Mouse (Mus musculus): ENCODE data around the gene Arhgap33. TPM values are rescaled to one million over a fixed set of nuclear protein-coding genes. Genes with fewer than 3 reads are reported as not detected.

Gene Arhgap33
- polyA plus RNA-seq (2012; rRNA removed): 9.3 and 13.5 TPM in 2 replicates

DNA sequence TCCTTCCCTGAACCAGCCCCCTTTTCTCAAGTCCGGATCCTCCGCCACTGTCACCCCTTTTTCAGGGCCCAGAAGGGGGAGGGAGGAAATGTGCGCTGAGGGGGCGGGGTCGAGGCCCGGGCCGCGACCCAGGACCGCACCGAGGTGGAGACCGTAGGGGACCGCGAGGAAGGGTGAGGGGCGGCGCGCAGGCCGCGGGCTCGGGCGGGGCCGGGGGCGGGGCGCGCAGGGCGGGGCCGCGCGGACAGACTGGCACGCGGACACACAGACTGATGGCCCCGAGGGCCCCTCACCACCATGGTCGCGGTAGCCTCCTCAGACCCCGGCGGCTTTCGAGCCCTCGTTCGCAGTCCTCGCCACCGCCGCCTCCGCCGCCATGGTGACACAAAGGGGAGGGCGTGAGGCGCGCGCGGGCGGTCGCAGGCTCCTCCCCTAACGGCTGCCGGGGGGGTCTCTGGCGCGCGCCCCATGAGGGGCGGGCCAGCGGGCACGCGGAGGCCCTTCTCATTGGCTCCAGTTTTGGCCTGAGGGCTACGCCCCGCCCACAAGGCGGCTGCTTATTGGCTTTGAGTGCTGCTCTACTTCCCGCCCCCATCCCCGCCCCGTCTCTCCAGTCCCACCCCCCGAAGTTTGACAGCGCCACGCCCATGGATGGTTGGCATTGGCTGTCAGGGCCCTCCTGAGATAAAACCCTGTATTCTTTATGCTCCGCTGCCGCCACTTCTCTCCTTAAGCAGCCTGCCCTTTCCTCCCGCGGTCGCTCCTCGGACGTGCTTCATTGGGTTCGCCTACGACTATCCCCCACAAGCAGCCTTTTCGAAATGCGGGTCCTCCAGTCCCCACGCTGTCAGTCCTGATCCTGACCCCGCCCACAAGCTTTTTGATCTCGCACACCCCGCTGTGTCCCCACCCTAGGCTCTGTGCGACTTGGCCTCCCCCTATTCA, at the start of gene Arhgap33:
TSS of gene Arhgap33 (minus strand) at position 428 of the 945 bp plus-strand sequence.
- no peak for DNase-seq (ENCODE audit: low read depth)

DNA sequence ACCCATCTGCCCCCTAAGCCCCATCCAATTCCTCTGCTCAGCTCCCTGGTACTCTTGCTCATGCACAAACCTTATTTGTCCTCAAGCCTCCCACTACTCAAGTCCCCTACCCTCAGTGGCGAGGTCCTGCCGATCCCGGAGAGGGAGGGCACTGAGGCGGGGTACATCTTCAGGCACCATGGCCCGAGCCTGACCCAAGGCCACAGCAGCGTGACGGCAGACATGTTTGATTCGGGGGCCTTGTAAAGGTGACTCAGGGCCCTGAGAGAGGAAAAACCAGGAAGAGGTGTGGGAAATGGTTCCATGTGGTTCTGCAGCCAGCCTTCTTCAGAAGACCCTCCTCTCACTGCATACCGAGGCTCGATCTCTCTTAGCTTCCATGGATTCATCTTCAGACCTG, 49.5 kb upstream of the Arhgap33 start:
- DNase-seq (ENCODE audit: low read depth): no peak

DNA sequence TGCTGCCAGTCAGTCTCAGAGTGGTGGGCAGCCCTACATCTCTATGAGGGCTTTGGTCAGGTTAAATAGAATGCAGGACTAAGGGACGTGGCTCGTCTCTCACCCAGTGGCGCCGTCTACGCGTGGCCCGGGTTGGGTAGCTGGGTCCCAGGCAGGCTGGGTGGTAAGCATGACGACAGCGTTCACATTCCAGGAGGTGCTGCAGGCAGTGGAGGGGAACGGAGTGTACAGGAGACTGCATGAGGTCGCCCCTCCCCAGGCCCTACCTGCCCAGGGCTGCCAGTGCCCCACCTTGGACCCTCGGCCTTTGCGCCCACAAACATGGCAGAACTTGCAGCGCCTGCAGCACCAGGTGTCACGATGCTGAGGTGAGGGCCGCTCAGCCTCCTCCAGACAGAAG, 46.7 kb upstream of the Arhgap33 start:
- no peak for DNase-seq (ENCODE audit: low read depth)

DNA sequence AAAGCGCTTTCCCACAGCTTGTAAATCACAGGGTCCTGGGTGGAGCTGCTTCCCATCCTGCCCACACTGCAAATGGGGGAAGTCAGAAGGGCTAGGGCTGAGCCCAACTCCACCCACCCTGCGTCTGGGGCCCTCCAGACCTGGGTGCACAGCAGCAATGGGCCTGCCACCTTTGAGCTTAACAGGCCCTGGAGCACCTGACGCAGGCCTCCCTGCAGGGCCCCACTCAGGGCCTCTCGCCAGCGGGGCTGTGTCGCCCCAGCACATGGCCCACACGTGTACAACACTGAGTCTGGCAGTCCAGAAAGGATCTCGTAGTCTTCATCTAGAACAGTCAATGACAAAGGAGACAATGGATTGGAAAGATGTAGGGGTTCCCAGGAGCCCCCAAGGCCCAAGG, 45.1 kb upstream of the Arhgap33 start:
- no peak for DNase-seq (ENCODE audit: low read depth)

- DNase-seq (ENCODE audit: low read depth): no peak
Measured at GRCm38 (mm10) chr7:30572969-30573368, 38.1 kb upstream of the Arhgap33 start.

- DNase-seq (ENCODE audit: low read depth): no peak
Measured at GRCm38 (mm10) chr7:30572389-30572788, 37.5 kb upstream of the Arhgap33 start.

- no peak for DNase-seq (ENCODE audit: low read depth)
Measured at GRCm38 (mm10) chr7:30567555-30567954, 32.7 kb upstream of the Arhgap33 start.

DNA sequence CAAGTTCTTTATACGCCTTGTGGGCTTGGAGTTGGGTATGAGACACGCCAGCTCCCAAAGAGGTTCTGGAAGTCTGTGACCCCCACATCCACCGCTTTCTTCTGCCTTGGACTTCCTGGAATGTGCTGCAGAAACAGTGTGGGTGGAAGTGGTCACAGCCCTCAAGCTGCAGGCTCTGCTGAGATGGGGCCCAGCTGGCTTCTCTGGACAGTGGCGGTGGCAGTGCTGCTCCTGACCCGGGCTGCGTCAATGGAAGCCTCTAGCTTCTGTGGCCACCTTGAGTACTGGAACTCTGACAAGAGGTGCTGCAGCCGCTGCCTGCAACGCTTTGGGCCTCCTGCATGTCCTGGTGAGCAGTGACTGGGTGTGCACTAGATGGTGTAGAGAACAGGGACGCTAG, 31.2 kb upstream of the Arhgap33 start:
- no peak for DNase-seq (ENCODE audit: low read depth)

DNA sequence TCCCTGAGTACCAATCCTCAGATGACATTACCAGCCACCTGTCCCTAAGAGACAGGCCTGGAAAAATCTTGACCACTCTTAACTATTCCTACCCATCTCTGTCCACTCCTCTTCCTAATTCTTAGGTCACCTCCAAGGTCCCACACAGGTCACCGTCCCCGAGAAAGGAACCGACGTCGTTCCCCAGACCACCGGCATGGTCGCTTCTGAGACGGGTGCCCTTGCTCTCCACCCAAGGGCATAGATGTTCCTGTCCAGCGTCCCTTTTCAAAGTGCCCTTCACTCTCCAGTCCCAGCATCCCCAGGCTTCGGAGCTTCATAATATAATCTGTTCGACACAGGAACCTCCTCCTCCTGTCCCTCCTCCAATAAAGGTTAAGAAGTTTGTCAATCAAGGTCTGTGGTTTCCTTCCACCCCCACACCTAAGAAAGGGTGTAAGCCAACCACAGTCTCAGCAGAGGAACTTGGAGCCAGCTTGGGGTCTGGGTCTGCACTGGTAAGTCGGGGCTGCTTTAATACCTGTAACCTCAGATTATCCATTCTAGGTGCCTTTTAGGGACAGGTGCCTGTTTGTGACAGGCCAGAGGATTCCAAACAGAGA, 30.2 kb upstream of the Arhgap33 start, which contains the start of gene Igflr1:
TSS of gene Igflr1 (plus strand) at position 458 of the 602 bp plus-strand sequence.
- DNase-seq (ENCODE audit: low read depth): no peak

- no peak for DNase-seq (ENCODE audit: low read depth)
Measured at GRCm38 (mm10) chr7:30563906-30564280, 29.0 kb upstream of the Arhgap33 start.

DNA sequence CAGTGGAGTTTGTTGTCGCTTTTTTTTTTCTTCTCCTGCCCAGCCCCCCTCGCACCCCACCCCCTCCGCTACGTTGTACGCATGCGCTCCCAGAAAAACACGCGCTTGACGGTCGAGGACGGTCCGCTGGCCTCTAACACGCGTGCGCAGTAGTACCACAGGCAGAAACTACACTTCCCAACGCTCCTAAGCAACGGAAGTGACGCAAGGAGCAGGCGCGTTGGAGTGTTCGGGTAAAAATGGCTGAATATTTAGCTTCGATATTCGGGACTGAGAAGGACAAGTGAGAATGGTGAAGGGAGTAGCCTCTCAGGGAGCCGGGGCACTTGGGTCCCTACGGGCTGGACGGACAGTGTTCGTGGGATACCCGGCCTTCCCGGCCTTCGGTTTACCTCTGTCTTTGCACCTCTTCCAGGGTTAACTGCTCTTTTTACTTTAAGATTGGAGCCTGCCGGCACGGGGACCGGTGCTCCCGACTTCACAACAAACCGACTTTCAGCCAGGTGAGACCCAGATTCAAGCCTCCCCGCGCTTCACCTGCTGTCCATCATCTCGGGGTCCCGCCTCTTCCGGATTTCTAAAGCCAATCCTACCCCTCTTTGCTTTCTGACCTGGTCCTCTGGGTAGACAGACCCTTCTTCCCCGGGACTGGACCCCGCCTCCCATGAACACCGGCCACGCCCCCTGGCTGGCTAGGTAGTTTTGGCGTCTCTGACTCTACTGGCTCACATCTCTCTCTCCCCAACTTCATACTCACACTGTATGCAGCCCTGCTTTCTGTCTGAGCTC, 28.5 kb upstream of the Arhgap33 start, which contains the start of the genes U2af1l4, Gm49396 and Psenen:
TSS of gene U2af1l4 (plus strand) at position 185 of the 789 bp plus-strand sequence.
TSS of gene Gm49396 (plus strand) at position 228 of the 789 bp plus-strand sequence.
TSS of gene Psenen (minus strand) at position 511 of the 789 bp plus-strand sequence.
- DNase-seq (ENCODE audit: low read depth): peak; percentile 80

- DNase-seq (ENCODE audit: low read depth): no peak
Measured at GRCm38 (mm10) chr7:30562526-30563116, 27.8 kb upstream of the Arhgap33 start.

- no peak for DNase-seq (ENCODE audit: low read depth)
Measured at GRCm38 (mm10) chr7:30560296-30560695, 25.4 kb upstream of the Arhgap33 start.

GRCm38 (mm10) chr7:30559443-30559954, 24.6 kb upstream of the Arhgap33 start, which contains the start of gene Lin37:
Gene Lin37 (minus strand): TSS chr7:30559838.
- DNase-seq (ENCODE audit: low read depth): peak; percentile 91

DNA sequence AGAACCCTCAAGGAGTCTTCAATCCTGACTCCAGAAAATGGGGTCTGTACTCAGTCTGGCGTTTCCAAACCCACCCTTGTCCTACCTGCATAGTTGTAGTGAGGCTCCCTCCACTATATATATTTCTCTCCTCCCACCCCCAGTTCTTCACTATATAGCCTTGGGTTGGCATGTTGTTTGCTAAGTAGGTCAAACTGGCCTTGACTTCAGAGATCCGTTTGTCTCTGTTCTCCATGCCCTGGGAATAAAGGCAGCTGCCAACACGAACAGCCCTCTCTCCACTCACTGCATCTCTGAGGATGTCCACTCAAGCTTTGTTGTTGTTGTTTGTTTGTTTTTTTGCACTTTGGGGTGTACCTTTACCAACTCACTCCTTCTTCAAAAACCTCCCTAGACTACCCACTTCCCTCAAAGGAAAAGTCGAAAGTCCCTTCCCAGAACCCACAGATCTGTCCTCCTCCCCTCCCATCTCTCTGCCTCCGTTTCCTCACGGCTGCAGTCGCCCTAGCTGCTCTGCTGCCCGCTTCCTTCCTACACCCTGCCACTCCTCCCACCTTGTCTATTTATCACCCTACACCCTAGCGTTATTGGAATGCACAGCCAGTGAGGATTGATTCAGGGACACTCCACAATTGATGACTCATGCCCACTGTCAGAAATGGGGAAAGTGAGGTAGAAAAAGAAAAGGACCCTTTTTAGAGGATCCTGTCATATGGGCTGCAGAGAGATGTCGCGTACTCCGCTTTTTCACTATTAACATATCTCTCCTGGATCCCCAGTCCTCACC, 24.0 kb upstream of the Arhgap33 start:
- DNase-seq (ENCODE audit: low read depth): no peak

DNA sequence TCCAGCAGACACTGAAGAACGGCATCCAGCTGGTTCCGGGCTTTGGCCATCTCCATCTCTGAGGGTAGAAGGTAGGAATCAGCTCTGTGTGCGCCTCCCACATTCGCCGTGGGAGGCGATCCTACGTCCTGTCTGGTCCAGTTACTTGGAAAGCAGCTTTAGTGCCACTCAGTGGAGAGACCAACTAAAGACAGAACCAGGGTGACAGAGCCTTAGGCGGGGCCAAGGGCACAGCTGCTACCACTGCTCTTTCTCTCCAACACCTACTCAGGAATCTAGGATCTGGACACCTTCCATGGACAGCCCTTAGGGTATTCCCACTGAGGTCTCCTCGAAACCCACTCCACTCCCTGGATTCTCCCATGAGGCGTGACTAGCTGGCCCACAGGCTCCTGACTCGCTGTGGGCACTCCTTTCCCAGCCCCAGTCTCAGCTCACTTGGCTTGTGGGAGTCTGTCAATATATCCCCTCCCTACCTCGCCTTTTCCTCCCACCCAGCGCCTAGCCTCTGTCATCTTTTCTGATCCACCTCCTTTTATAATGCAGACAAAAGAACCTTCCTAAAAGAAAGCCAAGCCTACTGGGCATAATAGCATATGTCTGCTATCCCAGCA, 23.1 kb upstream of the Arhgap33 start:
- no peak for DNase-seq (ENCODE audit: low read depth)

DNA sequence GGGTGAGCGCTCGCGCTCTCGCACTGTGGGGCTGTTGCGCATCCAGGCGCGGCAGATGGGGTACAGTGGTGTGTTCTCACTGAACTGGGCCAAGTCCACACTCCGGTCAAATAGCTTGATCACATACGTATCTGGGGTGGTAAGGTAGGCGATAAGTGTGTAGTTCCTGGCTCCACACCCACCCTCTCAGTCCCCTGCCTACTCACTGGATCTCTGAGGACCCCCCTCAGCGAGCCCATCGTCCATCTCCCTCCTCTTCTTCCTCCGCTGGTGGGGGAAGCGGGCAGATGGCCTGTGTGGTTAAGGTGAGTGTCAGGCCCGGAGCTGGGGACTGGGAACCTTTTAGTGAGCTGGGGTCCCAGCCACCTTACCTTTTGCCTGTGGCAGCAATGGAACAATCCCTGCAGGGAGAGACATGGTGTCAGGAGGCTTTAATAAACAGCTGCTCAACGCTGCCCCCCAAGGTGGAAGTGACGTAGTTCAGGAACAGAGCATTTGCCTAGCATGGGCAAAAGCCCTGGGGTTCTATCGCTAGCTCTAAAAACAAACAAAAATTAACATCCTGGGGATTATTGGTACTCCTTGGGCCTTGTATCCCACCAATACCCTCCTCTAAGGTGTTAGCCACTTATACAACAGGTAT, 22.2 kb upstream of the Arhgap33 start:
- no peak for DNase-seq (ENCODE audit: low read depth)

DNA sequence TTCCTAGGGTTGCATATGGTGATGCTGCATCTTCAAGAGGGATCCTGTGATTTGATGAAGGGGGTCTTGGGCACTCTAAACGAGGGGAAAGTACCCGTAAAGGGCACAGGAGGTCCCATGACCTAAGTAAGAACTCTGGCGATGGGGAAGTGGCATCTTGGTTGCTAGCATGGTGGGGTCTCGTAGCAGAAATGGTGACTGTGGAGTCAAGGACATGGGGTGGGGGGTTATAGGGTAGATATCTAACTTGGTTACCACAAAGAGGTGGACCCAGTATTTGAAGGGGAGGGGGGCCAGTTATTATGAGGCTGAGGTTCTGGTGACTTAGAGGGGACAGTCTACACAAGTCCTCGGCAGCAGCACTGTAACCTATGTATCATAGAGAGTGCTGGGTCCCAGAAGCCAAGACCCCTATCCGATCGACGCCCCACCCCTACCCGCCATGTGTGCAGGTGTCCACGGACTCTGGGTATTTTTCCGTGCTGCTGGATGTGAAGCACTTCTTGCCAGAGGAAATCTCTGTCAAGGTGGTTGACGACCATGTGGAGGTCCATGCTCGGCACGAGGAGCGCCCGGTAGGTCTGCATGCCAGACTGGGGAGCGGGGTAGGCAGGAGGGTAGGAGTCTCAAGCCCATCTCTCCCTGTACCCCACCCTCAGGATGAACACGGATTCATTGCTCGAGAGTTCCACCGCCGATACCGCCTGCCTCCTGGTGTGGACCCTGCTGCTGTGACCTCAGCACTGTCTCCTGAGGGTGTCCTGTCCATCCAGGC, 19.1 kb upstream of the Arhgap33 start:
- no peak for DNase-seq (ENCODE audit: low read depth)
